In the genomic region with DNA sequence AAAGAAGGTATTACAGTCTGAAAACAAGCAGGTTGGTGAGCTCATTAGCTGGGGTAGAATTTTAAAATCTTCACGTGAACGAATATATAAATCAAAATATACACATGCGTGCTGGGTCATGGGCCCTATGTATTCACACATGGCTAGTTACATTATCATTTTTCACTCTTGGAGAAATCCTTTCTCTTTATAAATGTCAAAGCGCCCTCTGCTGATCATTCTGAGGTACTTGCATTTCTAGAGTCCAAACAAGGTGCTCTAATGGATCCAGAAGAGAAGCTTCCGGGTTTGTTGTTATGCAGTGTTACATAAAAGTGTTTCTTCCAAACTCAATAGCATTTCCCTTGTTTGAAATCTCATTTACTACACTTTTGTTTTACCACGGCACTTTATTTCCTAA, we compare ENCODE assay signal across 9 mouse cellular contexts. TPM values are rescaled to one million over a fixed set of nuclear protein-coding genes. Genes with fewer than 3 reads are reported as not detected.
A peak's percentile ranks its signal among the peaks of the same experiment; 100 is the strongest.
DNase-seq lines count a peak whose midpoint lies in the region; ATAC-seq lines count a peak whose summit lies in the region.
"Had no signal": no experiment of that assay in that cellular context is flagged by ENCODE, and none has a peak within 500 bp of the region (broad histone marks: within the 10 kb centered on the region; RNA-seq: fewer than 3 reads in every experiment).

No protein-coding gene starts in this region.

- H3K27ac ChIP-seq in liver, embryonic 12.5 days, result no peak overlapping the region
- H3K27ac ChIP-seq: hindbrain, embryonic 15.5 days had no signal

- peaks cover 3% of the 10 kb centered on the region; the same call in 1 of the 2 replicates for H3K4me1 ChIP-seq in liver, embryonic 12.5 days
- H3K4me1 ChIP-seq: hindbrain, embryonic 15.5 days had no signal

- H3K4me3 ChIP-seq in liver, embryonic 12.5 days, result no peak overlapping the region
- H3K4me3 ChIP-seq: hindbrain, embryonic 15.5 days had no signal

- 14% methylated on average over 6 of the region's 6 CpGs for WGBS in liver, embryonic 12.5 days (ENCODE audit: insufficient replicate concordance)

- DNase-seq in gastrocnemius, adult 18-20 months (ENCODE audit: low spot score), result peak; percentile 37
- DNase-seq in gastrocnemius, postnatal 25 days, result no peak
- DNase-seq in right cerebral cortex, postnatal 10 days (ENCODE audit: low spot score in 2 of 2), result peak; percentile 44 to 52
- DNase-seq in right cerebral cortex, postnatal 36 days (ENCODE audit: low spot score in 2 of 2), result no peak
- peak; percentile 78 for DNase-seq in embryo, embryonic 11 days
- peak; percentile 30 for DNase-seq in retina, postnatal 7 days (ENCODE audit: low read depth, low spot score)
- no peak for DNase-seq in urinary bladder, adult 18-20 months (ENCODE audit: low spot score in 2 of 2)

- no peaks in the 10 kb centered on the region for H3K9me3 ChIP-seq in liver, embryonic 12.5 days (replicated peaks)
- H3K9me3 ChIP-seq: hindbrain, embryonic 15.5 days had no signal

- H3K9ac ChIP-seq in liver, embryonic 12.5 days, result no peak overlapping the region
- H3K9ac ChIP-seq: hindbrain, embryonic 15.5 days had no signal

- H3K36me3 ChIP-seq in liver, embryonic 12.5 days, result no peaks in the 10 kb centered on the region
- H3K36me3 ChIP-seq: hindbrain, embryonic 15.5 days had no signal

- peak; percentile 58 for ATAC-seq in liver, embryonic 12.5 days

- H3K27me3 ChIP-seq in liver, embryonic 12.5 days (replicated peaks), result no peaks in the 10 kb centered on the region
- H3K27me3 ChIP-seq: hindbrain, embryonic 15.5 days had no signal

- H3K4me2 ChIP-seq in liver, embryonic 12.5 days, result no peak overlapping the region
- H3K4me2 ChIP-seq: hindbrain, embryonic 15.5 days had no signal

RNA-seq across cellular contexts. Expression of gene Ifih1, which starts 15.6 kb away (rescaled TPM):
- total RNA-seq in gastrocnemius, adult 18-20 months (2021), result 1 to 10 TPM; 3.5 to 3.8 TPM
- 1 to 10 TPM; 2.1 to 4.0 TPM for total RNA-seq in gastrocnemius, postnatal 25 days (2021)
- polyA plus RNA-seq in liver, embryonic 12.5 days (2016; fragmentation: Nextera tagmentation; extraction: Ambion mirVana), result 3.1 and 3.2 TPM in 2 replicates

RNA-seq across cellular contexts. Expression of gene Gca, which starts 33.6 kb away (rescaled TPM):
- total RNA-seq in gastrocnemius, adult 18-20 months (2021), result 1 to 10 TPM; 6.4 to 8.3 TPM
- total RNA-seq in gastrocnemius, postnatal 25 days (2021), result 1 to 10 TPM; 2.9 to 3.4 TPM
- polyA plus RNA-seq in liver, embryonic 12.5 days (2016; fragmentation: Nextera tagmentation; extraction: Ambion mirVana), result 1.8 and 2.0 TPM in 2 replicates

RNA-seq across cellular contexts. Expression of gene Fap, which starts 56.6 kb away (rescaled TPM):
- total RNA-seq in gastrocnemius, adult 18-20 months (2021), result 1 to 10 TPM; 3.4 to 3.7 TPM
- 10 to 100 TPM in 1 of 2 experiments, 1 to 10 TPM in 1; 7.7 to 10.1 TPM for total RNA-seq in gastrocnemius, postnatal 25 days (2021)
- polyA plus RNA-seq in liver, embryonic 12.5 days (2016; fragmentation: Nextera tagmentation; extraction: Ambion mirVana), result 0.66 and 1.2 TPM in 2 replicates

Comparison
In these comparisons a context has a peak if more than half of its experiments do, and no peak if none do; other contexts are left out.
1. DNase-seq: peak in gastrocnemius, adult 18-20 months (single experiment), right cerebral cortex, postnatal 10 days (2 of 2), embryo, embryonic 11 days (single experiment) and retina, postnatal 7 days (single experiment); none in gastrocnemius, postnatal 25 days (single experiment), right cerebral cortex, postnatal 36 days (0 of 2) and urinary bladder, adult 18-20 months (0 of 2).